Mouse (Mus musculus): ENCODE results near the gene Terf2. TPM values are rescaled to one million over a fixed set of nuclear protein-coding genes. Genes with fewer than 3 reads are reported as not detected.
A peak's percentile ranks its signal among the peaks of the same experiment; 100 is the strongest.

Gene Terf2
- polyA plus RNA-seq, 1 experiment from 2014 or later: 20.7 TPM

DNA sequence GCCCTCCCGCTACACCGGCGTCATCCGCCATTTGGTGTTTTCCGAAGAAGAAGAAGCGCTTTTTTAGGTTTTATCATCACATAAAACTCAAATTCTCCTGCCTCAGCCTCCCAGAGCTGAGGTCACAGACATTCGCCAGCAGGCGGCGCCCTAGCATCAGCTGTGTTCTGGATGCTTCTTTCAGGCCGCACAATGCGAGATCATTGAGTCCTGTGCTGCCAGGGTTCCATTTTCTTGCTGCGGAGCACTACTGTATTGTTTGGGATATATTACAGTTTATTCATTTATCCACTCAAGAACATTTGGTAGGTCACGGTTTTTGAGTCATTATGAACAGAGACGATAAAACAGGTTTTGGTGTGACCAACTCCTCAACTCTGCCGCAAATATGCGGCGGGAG lies 11.0 kb downstream of the Terf2 start:
- peaks cover 26% of the 10 kb centered on the region for H3K36me3 ChIP-seq (ENCODE audit: control insufficient read depth, insufficient read depth, low read length)
- no peak overlapping the region for H3K4me2 ChIP-seq (ENCODE audit: low read depth, low read length)
- no peak overlapping the region for H3K4me3 ChIP-seq (ENCODE audit: low read depth, low read length)
- ATAC-seq (ENCODE audit: low read depth): no peak
- no peaks in the 10 kb centered on the region for H3K9me3 ChIP-seq (ENCODE audit: control insufficient read depth, low read length)
- H3K9ac ChIP-seq (replicated peaks; ENCODE audit: low read depth, low read length): no peak overlapping the region
- H3K4me1 ChIP-seq (ENCODE audit: control insufficient read depth, insufficient read depth, low read length): no peaks in the 10 kb centered on the region
- H3K27ac ChIP-seq (ENCODE audit: low read depth, low read length): no peak overlapping the region
- WGBS: 96% methylated on average over 17 of the region's 17 CpGs
- no peaks in the 10 kb centered on the region for H3K27me3 ChIP-seq (ENCODE audit: control insufficient read depth, insufficient read depth, low read length)

DNA sequence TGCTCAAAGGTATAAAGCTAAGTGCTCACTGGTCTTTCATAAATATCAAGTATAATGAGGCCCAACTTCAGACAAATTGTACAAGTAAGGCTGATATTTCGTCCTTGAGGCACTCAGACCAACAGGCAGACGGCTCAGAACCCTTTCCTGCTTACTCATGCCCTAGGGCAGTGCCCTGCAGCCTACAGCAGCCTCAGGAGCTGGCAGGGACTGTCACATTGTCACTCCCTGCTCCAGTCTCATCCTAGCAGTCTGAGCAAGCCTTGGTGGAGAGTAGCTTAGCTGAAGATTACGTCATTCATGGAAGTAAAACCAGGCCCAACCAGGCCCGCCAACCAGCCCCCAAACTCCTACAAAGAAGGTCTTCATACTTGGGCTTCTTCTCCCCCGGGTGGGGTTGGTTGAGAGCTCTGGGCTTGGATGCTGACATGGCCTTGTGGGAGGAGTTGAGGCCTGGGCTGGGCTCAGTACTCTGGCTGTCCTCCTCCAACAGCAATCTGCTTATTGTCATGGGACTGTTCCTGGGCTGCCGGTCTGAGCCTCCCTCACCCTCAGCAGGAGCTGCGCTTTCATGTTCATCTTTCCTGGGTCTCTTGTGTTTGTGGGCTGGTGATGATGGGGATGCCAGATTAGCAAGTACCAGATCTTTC lies 20.0 kb downstream of the Terf2 start:
- 94% methylated on average over 7 of the region's 7 CpGs for WGBS
- peaks cover 53% of the 10 kb centered on the region for H3K36me3 ChIP-seq (ENCODE audit: control insufficient read depth, insufficient read depth, low read length)
- ATAC-seq (ENCODE audit: low read depth): no peak

DNA sequence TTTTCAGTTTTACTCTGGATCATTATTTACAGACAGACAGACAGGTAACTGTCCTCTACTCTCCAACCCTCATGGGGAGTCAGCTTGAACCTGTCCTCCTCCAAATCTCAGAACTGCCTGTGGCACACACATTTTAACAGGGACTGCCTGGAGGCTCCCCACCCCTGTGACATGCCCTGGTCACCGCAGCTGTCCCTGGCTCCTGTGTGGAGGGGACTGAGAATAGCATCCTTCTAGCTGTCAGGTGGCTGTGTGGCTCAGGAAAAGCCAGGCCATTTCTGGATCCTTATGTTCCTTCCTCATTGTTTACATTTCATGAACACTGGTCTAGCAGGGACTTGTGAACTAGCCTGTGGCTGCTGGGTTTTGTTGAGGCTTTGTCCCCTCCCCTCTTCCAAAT lies 22.2 kb downstream of the Terf2 start:
- 91% methylated on average over 1 of the region's 1 CpGs for WGBS

More for the DNA sequence above, 20.0 kb downstream of the Terf2 start:
- Histone ChIP-seq H3K4me1 (ENCODE audit: control insufficient read depth, insufficient read depth, low read length) (no peaks in the 10 kb centered on the region), H3K4me2 (ENCODE audit: low read depth, low read length) (no peak overlapping the region), H3K9ac (replicated peaks; ENCODE audit: low read depth, low read length) (no peak overlapping the region), H3K9me3 (ENCODE audit: control insufficient read depth, low read length) (no peaks in the 10 kb centered on the region), H3K4me3 (ENCODE audit: low read depth, low read length) (no peak overlapping the region), H3K27ac (ENCODE audit: low read depth, low read length) (no peak overlapping the region), H3K27me3 (ENCODE audit: control insufficient read depth, insufficient read depth, low read length) (no peaks in the 10 kb centered on the region)

DNA sequence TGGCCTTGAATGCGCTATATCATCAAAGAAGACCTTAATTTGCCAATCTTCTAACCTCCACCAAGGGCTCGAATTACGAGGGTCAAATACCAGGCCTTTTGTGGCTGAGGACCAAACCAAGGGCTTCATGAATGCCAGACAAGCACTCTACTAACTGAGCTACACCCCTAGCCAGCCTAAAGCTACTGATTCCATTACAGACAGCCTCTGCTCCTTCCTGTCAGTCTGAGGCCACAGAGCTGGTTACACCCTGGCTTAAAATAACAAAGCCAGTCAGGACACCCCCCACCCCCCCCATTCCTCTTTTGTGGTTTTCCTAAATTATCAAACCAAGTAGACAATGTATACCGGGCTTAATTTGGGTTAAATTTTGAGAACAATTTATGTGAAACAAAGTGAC lies 22.6 kb downstream of the Terf2 start:
- Histone ChIP-seq H3K27ac (ENCODE audit: low read depth, low read length) (no peak overlapping the region), H3K9ac (replicated peaks; ENCODE audit: low read depth, low read length) (no peak overlapping the region), H3K4me2 (ENCODE audit: low read depth, low read length) (no peak overlapping the region), H3K27me3 (ENCODE audit: control insufficient read depth, insufficient read depth, low read length) (no peaks in the 10 kb centered on the region), H3K36me3 (ENCODE audit: control insufficient read depth, insufficient read depth, low read length) (peaks cover 37% of the 10 kb centered on the region), H3K4me1 (ENCODE audit: control insufficient read depth, insufficient read depth, low read length) (no peaks in the 10 kb centered on the region), H3K4me3 (ENCODE audit: low read depth, low read length) (no peak overlapping the region), H3K9me3 (ENCODE audit: control insufficient read depth, low read length) (no peaks in the 10 kb centered on the region)
- WGBS: 86% methylated on average over 4 of the region's 4 CpGs
- ATAC-seq (ENCODE audit: low read depth): no peak

More for the DNA sequence above, 22.2 kb downstream of the Terf2 start:
- no peaks in the 10 kb centered on the region for H3K27me3 ChIP-seq (ENCODE audit: control insufficient read depth, insufficient read depth, low read length)
- ATAC-seq (ENCODE audit: low read depth): no peak
- H3K4me1 ChIP-seq (ENCODE audit: control insufficient read depth, insufficient read depth, low read length): no peaks in the 10 kb centered on the region
- H3K36me3 ChIP-seq (ENCODE audit: control insufficient read depth, insufficient read depth, low read length): peaks cover 39% of the 10 kb centered on the region
- no peak overlapping the region for H3K4me2 ChIP-seq (ENCODE audit: low read depth, low read length)
- H3K27ac ChIP-seq (ENCODE audit: low read depth, low read length): no peak overlapping the region
- H3K4me3 ChIP-seq (ENCODE audit: low read depth, low read length): no peak overlapping the region
- H3K9me3 ChIP-seq (ENCODE audit: control insufficient read depth, low read length): no peaks in the 10 kb centered on the region
- H3K9ac ChIP-seq (replicated peaks; ENCODE audit: low read depth, low read length): no peak overlapping the region

DNA sequence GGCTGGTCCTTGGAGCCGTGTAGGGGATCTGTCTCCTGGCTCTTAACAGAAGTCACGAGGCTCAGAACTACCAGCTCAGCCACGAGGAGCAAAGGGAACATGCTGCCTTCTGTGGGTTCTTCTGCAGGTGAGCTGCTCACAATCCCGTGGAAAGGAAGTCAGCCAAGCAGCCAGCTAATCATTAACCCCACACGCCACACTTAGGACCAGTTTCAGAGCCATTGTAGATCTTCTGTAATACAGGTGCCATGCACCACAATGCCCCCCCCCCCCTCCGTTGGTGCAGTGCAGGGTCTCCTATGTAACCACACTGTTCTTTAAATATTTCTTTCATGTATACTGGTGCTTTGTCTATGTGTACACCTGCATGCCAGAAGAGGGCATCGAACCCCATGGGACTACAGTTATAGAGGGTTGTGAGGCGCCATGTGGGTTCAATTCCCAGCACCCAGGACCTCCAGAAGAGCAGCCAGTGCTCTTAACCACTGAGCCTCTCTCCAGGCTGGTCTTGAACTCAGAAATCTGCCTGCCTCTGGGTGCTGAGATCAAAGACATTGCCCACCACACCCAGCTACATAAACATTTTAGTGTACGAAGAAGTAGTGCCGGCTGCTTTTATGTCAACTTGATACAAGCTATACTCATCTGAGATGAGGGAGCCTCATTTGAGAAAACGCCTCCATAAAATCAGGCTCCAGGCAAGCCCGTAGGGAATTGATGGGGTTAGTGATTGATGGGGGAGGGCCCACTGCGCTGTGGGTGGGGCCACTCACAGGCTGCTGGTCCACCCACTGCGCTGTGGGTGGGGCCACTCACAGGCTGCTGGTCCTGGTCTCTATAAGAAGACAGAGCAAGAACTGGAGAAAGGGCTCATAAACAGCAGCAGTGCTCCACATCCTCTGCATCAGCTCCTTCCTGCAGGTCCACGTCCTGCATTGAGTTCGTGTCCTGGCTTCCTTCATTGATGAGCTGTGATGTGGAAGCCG lies 30.5 kb downstream of the Terf2 start, which contains the start of gene Tmed6:
TSS of gene Tmed6 (minus strand) at position 134 of the 986 bp plus-strand sequence.
- H3K4me1 ChIP-seq (ENCODE audit: control insufficient read depth, insufficient read depth, low read length): no peaks in the 10 kb centered on the region
- no peak within 1 kb of the TSS for H3K4me3 ChIP-seq (ENCODE audit: low read depth, low read length)
- no peak within 1 kb of the TSS for H3K9ac ChIP-seq (replicated peaks; ENCODE audit: low read depth, low read length)
- no peak for ATAC-seq (ENCODE audit: low read depth)
- H3K4me2 ChIP-seq (ENCODE audit: low read depth, low read length): no peak within 1 kb of the TSS
- no peaks in the 10 kb centered on the region for H3K9me3 ChIP-seq (ENCODE audit: control insufficient read depth, low read length)
- WGBS: 61% methylated on average over 17 of the region's 17 CpGs
- 0 out of 2 replicates have a peak, but pooled peaks cover 6% of the 10 kb centered on the region for H3K36me3 ChIP-seq (ENCODE audit: control insufficient read depth, insufficient read depth, low read length)
- H3K27me3 ChIP-seq (ENCODE audit: control insufficient read depth, insufficient read depth, low read length): no peaks in the 10 kb centered on the region
- no peak within 1 kb of the TSS for H3K27ac ChIP-seq (ENCODE audit: low read depth, low read length)

DNA sequence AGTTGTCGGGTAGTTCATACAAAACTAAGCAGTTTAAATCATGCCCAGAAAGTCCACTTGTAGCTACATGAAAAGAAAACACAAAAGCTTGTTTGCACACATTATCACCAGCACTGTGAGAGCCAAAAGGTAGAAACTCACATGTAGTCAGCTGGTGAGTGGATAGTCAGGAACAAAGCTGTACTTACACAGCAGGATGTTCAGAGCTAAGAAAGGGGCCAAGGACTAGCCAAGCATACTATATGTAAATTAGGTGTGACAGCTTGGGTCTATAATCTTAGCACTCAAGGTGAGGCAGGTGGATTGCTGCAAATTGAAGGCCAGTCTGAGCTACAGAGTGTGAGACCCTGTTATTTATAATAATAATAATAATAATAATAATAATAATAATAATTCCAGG lies 33.7 kb downstream of the Terf2 start:
- ATAC-seq (ENCODE audit: low read depth): no peak
- 95% methylated on average over 1 of the region's 1 CpGs for WGBS
- Histone ChIP-seq H3K9ac (replicated peaks; ENCODE audit: low read depth, low read length) (no peak overlapping the region), H3K4me3 (ENCODE audit: low read depth, low read length) (no peak overlapping the region), H3K27ac (ENCODE audit: low read depth, low read length) (no peak overlapping the region), H3K4me2 (ENCODE audit: low read depth, low read length) (no peak overlapping the region), H3K27me3 (ENCODE audit: control insufficient read depth, insufficient read depth, low read length) (no peaks in the 10 kb centered on the region), H3K4me1 (ENCODE audit: control insufficient read depth, insufficient read depth, low read length) (peaks cover 5% of the 10 kb centered on the region), H3K36me3 (ENCODE audit: control insufficient read depth, insufficient read depth, low read length) (peaks cover 15% of the 10 kb centered on the region), H3K9me3 (ENCODE audit: control insufficient read depth, low read length) (no peaks in the 10 kb centered on the region)

DNA sequence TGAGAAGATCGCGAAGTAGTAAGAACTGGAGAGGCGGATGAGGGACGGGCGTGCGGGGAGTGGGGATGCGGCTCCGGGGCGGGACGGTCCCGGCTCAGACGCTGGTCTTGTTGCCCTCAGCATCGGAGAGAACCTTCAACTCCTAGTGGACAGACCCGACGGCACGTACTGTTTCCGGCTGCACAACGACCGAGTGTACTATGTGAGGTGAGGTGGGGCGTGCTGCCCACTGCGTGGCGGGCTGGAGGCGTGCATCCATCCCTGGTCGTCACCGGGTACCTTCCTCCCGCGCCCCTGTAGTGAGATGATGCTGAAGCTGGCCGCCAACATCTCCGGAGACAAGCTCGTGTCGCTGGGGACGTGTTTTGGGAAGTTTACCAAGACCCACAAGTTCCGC lies 39.4 kb downstream of the Terf2 start:
- Histone ChIP-seq H3K4me3 (ENCODE audit: low read depth, low read length) (peak overlapping the region; percentile 97), H3K9ac (replicated peaks; ENCODE audit: low read depth, low read length) (peak overlapping the region; percentile 62), H3K4me1 (ENCODE audit: control insufficient read depth, insufficient read depth, low read length) (peaks cover 15% of the 10 kb centered on the region), H3K9me3 (ENCODE audit: control insufficient read depth, low read length) (no peaks in the 10 kb centered on the region), H3K27ac (ENCODE audit: low read depth, low read length) (no peak overlapping the region), H3K36me3 (ENCODE audit: control insufficient read depth, insufficient read depth, low read length) (peaks cover 25% of the 10 kb centered on the region), H3K27me3 (ENCODE audit: control insufficient read depth, insufficient read depth, low read length) (0 out of 2 replicates have a peak, but pooled peaks cover 3% of the 10 kb centered on the region), H3K4me2 (ENCODE audit: low read depth, low read length) (peak overlapping the region; percentile 98)
- peak; percentile 76 for ATAC-seq (ENCODE audit: low read depth)
- 1% methylated on average over 33 of the region's 33 CpGs for WGBS

DNA sequence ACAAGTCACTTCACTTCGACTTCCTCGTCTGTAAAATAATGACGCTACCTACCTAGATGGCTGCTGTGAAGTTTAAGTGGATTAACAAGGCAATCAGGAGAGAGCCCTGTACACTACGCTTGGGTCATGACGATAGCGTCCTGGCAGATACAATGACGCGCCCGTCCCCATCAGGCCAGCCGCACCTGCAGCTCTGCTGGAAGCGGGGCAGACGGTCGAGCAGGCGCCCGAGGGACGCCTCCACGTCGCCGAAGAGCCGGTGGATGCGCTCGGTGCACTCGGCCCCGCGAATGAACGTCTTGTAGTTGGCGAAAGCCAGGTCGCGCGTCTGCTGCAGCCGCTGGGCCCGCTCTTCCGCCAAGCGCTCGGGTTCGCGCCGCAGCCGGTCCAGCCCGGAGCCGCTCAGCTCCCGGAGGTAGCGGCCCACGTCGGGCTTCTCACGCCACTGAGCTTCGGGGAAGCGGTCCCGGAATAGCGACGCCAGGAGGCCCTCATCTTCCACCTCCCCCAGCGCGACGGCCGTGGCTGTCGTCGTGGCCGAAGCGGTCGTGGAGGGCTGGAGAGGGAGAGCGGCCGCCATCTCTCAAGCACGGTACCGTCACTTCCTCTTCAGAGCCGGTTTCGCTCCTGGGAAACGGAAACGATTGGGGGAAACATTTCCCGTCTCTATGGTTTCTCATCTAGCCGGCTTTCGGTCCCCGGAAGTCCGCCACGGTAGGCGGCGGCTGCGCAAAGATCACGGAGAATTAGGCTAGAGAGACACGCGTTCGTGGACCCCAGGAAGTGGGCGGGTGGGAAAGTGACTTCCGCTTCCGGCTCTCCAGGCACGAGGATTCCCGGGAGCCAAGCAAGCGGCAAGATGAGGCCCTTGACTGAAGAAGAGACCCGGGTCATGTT lies 40.0 kb downstream of the Terf2 start, which contains the start of the genes Cog8 and Nip7:
TSS of gene Cog8 (minus strand) at position 614 of the 897 bp plus-strand sequence.
TSS of gene Nip7 (plus strand) at position 802 of the 897 bp plus-strand sequence.
- peaks cover 31% of the 10 kb centered on the region for H3K36me3 ChIP-seq (ENCODE audit: control insufficient read depth, insufficient read depth, low read length)
- no peaks in the 10 kb centered on the region for H3K9me3 ChIP-seq (ENCODE audit: control insufficient read depth, low read length)
- peak within 1 kb of the TSS; percentile 98 for H3K4me2 ChIP-seq (ENCODE audit: low read depth, low read length)
- H3K27me3 ChIP-seq (ENCODE audit: control insufficient read depth, insufficient read depth, low read length): 0 out of 2 replicates have a peak, but pooled peaks cover 3% of the 10 kb centered on the region
- H3K4me1 ChIP-seq (ENCODE audit: control insufficient read depth, insufficient read depth, low read length): peaks cover 15% of the 10 kb centered on the region
- H3K9ac ChIP-seq (replicated peaks; ENCODE audit: low read depth, low read length): peak within 1 kb of the TSS; percentile 85
- H3K27ac ChIP-seq (ENCODE audit: low read depth, low read length): peak within 1 kb of the TSS; percentile 85
- under 1% methylated on average over 87 of the region's 88 CpGs for WGBS
- H3K4me3 ChIP-seq (ENCODE audit: low read depth, low read length): peak within 1 kb of the TSS; percentile 97
- ATAC-seq (ENCODE audit: low read depth): peak; percentile 96
